Mouse (Mus musculus): ENCODE measurements around the gene Tmem251. TPM values are rescaled to one million over a fixed set of nuclear protein-coding genes. Genes with fewer than 3 reads are reported as not detected.

Gene Tmem251
- polyA plus RNA-seq, 1 experiment from 2014 or later, result 11.6 TPM

DNA sequence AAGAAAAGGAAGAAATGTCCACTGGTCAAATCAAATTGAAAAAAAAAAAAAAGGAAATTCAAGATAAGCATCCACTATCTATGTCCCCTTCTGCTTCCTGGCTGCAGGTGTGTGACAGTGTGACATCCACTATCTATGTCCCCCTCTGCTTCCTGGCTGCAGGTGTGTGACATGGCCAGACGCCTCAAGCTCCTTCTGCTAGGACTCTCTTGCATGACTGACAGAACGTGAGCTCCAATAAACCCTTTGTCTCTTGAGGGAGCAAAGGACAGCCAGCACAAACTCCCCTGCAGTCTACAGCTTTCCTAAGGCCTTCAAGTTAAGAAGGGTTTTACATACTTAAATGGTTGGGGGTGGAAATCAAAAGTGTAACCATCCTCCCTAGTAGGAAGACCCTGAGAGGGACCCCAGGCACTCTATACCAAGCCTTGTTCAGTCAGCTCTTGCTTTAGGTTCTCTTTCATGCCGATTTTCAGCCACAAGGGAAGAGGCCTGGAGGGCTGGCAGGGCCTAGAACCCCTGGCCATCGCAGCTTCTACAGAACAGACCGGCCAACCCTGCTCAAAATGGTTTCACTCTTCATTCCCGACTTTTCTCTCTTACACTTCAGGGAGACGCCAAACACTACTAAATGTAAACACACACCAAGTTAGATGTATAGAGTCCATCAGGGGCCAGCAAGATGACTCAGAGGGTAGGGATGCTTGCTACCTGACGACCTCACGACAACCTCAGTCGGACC is 28.7 kb upstream of the Tmem251 start:
- no peak for ATAC-seq (ENCODE audit: low FRiP score, low read depth)
- 82% methylated on average over 10 of the region's 10 CpGs for WGBS

GRCm38 (mm10) chr12:102719552-102720315 is 23.8 kb upstream of the Tmem251 start:
- no peaks in the 10 kb centered on the region for H3K36me3 ChIP-seq
- 33% methylated on average over 13 of the region's 13 CpGs for WGBS

More for the DNA sequence above, 28.7 kb upstream of the Tmem251 start:
- Histone ChIP-seq H3K27ac (no peak overlapping the region), H3K9ac (no peak overlapping the region), H3K36me3 (no peaks in the 10 kb centered on the region), H3K4me1 (no peaks in the 10 kb centered on the region), H3K27me3 (replicated peaks) (no peaks in the 10 kb centered on the region), H3K9me3 (no peaks in the 10 kb centered on the region), H3K4me3 (no peak overlapping the region), H3K4me2 (replicated peaks) (no peak overlapping the region)

GRCm38 (mm10) chr12:102722451-102722850 is 21.1 kb upstream of the Tmem251 start:
- no peak for ATAC-seq (ENCODE audit: low FRiP score, low read depth)
- H3K4me1 ChIP-seq, result no peaks in the 10 kb centered on the region
- no peaks in the 10 kb centered on the region for H3K27me3 ChIP-seq (replicated peaks)
- H3K9ac ChIP-seq, result no peak overlapping the region
- no peak overlapping the region for H3K27ac ChIP-seq
- no peaks in the 10 kb centered on the region for H3K9me3 ChIP-seq
- 52% methylated on average over 11 of the region's 11 CpGs for WGBS
- H3K36me3 ChIP-seq, result no peaks in the 10 kb centered on the region
- no peak overlapping the region for H3K4me2 ChIP-seq (replicated peaks)
- no peak overlapping the region for H3K4me3 ChIP-seq

More at GRCm38 (mm10) chr12:102719552-102720315, 23.8 kb upstream of the Tmem251 start:
- Histone ChIP-seq H3K27me3 (replicated peaks) (no peaks in the 10 kb centered on the region), H3K4me2 (replicated peaks) (no peak overlapping the region), H3K4me1 (no peaks in the 10 kb centered on the region), H3K27ac (no peak overlapping the region), H3K9me3 (no peaks in the 10 kb centered on the region), H3K4me3 (no peak overlapping the region), H3K9ac (no peak overlapping the region)
- peak; percentile 50; the same call in 1 of the 2 replicates for ATAC-seq (ENCODE audit: low FRiP score, low read depth)

- no peak for ATAC-seq (ENCODE audit: low FRiP score, low read depth)
- H3K4me1 ChIP-seq, result no peaks in the 10 kb centered on the region
- WGBS, result 75% methylated on average over 8 of the region's 8 CpGs
- no peaks in the 10 kb centered on the region for H3K9me3 ChIP-seq
- H3K4me2 ChIP-seq (replicated peaks), result no peak overlapping the region
- H3K9ac ChIP-seq, result no peak overlapping the region
- H3K27ac ChIP-seq, result no peak overlapping the region
- no peaks in the 10 kb centered on the region for H3K27me3 ChIP-seq (replicated peaks)
- H3K36me3 ChIP-seq, result no peaks in the 10 kb centered on the region
- no peak overlapping the region for H3K4me3 ChIP-seq
Observed at GRCm38 (mm10) chr12:102722966-102723365, 20.6 kb upstream of the Tmem251 start.

DNA sequence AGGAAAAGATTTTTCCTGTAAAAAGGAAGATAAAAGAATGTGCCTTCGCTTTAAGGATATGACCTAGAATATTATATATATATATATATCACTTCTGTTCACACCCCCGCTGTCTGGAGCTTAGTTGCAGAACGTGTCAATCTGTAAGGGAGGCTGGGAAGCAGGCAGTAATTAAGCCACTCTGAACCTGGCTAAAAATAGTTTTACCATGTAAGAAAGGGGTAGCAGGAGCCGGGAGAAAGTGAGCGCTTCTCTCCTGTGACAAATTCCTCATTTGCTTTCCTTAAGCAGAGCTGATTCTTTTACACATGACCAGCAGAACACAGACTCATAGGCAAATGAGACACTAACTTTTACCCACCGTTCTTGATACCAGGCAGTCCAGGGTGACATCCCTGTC is 19.7 kb upstream of the Tmem251 start:
- ATAC-seq (ENCODE audit: low FRiP score, low read depth), result no peak
- no peak overlapping the region for H3K4me2 ChIP-seq (replicated peaks)
- WGBS, result 84% methylated on average over 6 of the region's 6 CpGs

GRCm38 (mm10) chr12:102725146-102725545 is 18.4 kb upstream of the Tmem251 start:
- peaks cover 3% of the 10 kb centered on the region for H3K4me1 ChIP-seq
- H3K27ac ChIP-seq, result no peak overlapping the region
- H3K27me3 ChIP-seq (replicated peaks), result no peaks in the 10 kb centered on the region
- no peak overlapping the region for H3K4me2 ChIP-seq (replicated peaks)
- no peak overlapping the region for H3K9ac ChIP-seq
- H3K9me3 ChIP-seq, result no peaks in the 10 kb centered on the region
- no peaks in the 10 kb centered on the region for H3K36me3 ChIP-seq
- ATAC-seq (ENCODE audit: low FRiP score, low read depth), result no peak
- 97% methylated on average over 6 of the region's 6 CpGs for WGBS
- no peak overlapping the region for H3K4me3 ChIP-seq

More for the DNA sequence above, 19.7 kb upstream of the Tmem251 start:
- Histone ChIP-seq H3K9me3 (no peaks in the 10 kb centered on the region), H3K4me1 (no peaks in the 10 kb centered on the region), H3K36me3 (no peaks in the 10 kb centered on the region), H3K27ac (no peak overlapping the region), H3K4me3 (no peak overlapping the region), H3K27me3 (replicated peaks) (no peaks in the 10 kb centered on the region), H3K9ac (no peak overlapping the region)

- no peaks in the 10 kb centered on the region for H3K9me3 ChIP-seq
- no peak overlapping the region for H3K9ac ChIP-seq
- no peak overlapping the region for H3K27ac ChIP-seq
- 83% methylated on average over 7 of the region's 7 CpGs for WGBS
- H3K36me3 ChIP-seq, result no peaks in the 10 kb centered on the region
- no peak overlapping the region for H3K4me3 ChIP-seq
- no peak for ATAC-seq (ENCODE audit: low FRiP score, low read depth)
- H3K4me2 ChIP-seq (replicated peaks), result no peak overlapping the region
- peaks cover 7% of the 10 kb centered on the region for H3K4me1 ChIP-seq
- no peaks in the 10 kb centered on the region for H3K27me3 ChIP-seq (replicated peaks)
Observed at GRCm38 (mm10) chr12:102725761-102726175, 17.8 kb upstream of the Tmem251 start.

DNA sequence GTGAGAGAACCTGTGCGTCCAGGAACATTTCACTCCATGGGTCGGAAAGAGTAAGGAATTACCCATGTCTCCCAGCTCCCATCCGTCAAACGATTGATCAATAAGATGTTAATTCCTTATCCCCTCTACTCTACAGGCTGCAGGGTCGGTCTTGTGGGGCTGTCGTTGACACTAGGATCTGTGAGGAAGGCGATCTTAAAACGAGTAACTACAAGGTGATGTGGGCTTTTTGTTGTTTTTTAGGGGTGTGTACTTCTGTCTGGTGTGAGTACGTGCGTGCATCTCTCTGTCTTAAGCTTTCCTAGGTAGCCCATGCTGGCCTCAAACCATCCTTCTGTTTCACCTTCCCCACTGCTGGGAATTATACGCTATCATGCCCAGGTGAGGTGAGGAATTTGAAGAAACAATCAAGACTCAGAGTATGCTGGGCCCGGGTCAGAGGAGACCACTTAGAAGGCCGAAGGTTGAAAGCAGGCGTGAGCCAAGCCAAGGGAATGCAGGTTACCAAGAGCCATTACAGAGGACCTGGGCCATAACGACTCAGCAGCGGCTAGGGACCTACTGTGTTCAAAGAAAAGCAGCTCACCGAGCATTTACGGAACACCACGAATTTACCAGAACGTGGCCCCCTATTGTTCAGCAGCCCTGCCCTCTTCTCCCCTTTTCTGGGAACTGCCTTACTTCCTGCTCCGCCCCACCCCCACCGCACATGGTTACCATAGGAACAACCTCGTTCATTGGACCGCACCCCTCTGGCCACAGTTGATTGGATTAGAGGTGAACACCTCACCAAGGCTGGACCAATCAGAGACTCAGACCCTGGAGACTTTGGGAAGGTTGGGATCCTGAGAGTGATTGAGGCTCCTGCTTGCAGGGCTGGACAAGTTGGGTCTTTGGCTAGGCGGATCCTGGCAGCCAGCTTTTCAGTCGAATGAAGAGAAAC is 13.4 kb upstream of the Tmem251 start:
- peak overlapping the region; percentile 22; the same call in 1 of the 2 replicates for H3K4me3 ChIP-seq

GRCm38 (mm10) chr12:102730798-102731619 is 12.6 kb upstream of the Tmem251 start:
- ATAC-seq (ENCODE audit: low FRiP score, low read depth), result peak; percentile 67
- peak overlapping the region; percentile 21; the same call in 1 of the 2 replicates for H3K9ac ChIP-seq
- WGBS, result 11% methylated on average over 16 of the region's 16 CpGs

More for the DNA sequence above, 13.4 kb upstream of the Tmem251 start:
- 20% methylated on average over 26 of the region's 26 CpGs for WGBS
- Histone ChIP-seq H3K9ac (peak overlapping the region; percentile 21; the same call in 1 of the 2 replicates), H3K4me2 (replicated peaks) (peak overlapping the region; percentile 61), H3K36me3 (no peaks in the 10 kb centered on the region), H3K27me3 (replicated peaks) (no peaks in the 10 kb centered on the region), H3K4me1 (peaks cover 18% of the 10 kb centered on the region), H3K27ac (peak overlapping the region; percentile 82), H3K9me3 (no peaks in the 10 kb centered on the region)
- ATAC-seq (ENCODE audit: low FRiP score, low read depth), result peak; percentile 98

DNA sequence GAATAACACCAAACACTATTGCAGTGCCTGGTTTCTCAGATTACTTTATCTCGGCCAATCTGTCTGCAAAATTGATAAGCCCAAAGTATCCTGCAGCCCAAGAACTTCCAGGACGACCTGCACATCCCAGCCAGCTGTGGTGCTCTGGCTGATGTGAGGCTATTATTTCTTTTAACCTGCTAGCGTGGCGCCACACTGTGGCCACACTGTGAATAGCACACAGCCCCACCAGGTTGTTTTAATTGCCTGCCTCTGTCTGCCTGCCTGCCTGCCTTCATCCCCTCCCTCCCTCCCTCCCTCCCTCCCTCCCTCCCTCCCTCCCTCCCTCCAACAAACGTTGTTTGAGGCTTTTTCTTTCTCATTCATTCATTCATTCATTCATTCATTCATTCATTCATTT is 10.2 kb upstream of the Tmem251 start:
- Histone ChIP-seq H3K4me3 (no peak overlapping the region), H3K4me1 (peaks cover 18% of the 10 kb centered on the region), H3K27ac (no peak overlapping the region), H3K9ac (no peak overlapping the region), H3K36me3 (no peaks in the 10 kb centered on the region), H3K27me3 (replicated peaks) (no peaks in the 10 kb centered on the region), H3K9me3 (no peaks in the 10 kb centered on the region), H3K4me2 (replicated peaks) (no peak overlapping the region)
- ATAC-seq (ENCODE audit: low FRiP score, low read depth), result no peak
- WGBS, result 21% methylated on average over 4 of the region's 5 CpGs

More at GRCm38 (mm10) chr12:102730798-102731619, 12.6 kb upstream of the Tmem251 start:
- Histone ChIP-seq H3K27ac (peak overlapping the region; percentile 82), H3K9me3 (no peaks in the 10 kb centered on the region), H3K36me3 (no peaks in the 10 kb centered on the region), H3K4me1 (peaks cover 18% of the 10 kb centered on the region), H3K27me3 (replicated peaks) (no peaks in the 10 kb centered on the region), H3K4me3 (0 out of 2 replicates have a peak overlapping the region, but pooled peaks have one; percentile 7), H3K4me2 (replicated peaks) (peak overlapping the region; percentile 61)

DNA sequence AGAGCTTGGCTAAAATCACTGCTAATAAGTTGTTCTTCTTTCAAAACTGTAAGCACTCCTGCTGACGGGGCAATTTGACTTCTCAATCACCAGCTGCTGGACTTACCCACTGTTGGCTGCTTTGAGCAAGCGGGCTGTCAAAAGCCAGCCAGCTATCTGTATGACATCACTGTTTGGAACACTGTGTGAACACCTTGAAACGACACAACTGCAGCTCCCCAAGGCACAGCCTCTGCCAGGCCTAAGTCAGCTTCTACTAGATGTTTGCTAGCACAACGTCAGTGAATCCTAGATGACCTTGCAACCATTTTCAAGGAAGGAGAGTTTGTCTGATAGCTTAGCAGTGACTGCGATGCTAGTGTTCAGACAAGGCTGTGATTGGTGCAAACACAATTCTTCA is 4.5 kb upstream of the Tmem251 start:
- H3K36me3 ChIP-seq, result no peaks in the 10 kb centered on the region
- WGBS, result 84% methylated on average over 5 of the region's 5 CpGs
- no peaks in the 10 kb centered on the region for H3K9me3 ChIP-seq
- H3K4me1 ChIP-seq, result peaks cover 12% of the 10 kb centered on the region
- no peak overlapping the region for H3K9ac ChIP-seq
- H3K4me3 ChIP-seq, result no peak overlapping the region
- no peak for ATAC-seq (ENCODE audit: low FRiP score, low read depth)
- no peak overlapping the region for H3K4me2 ChIP-seq (replicated peaks)
- no peak overlapping the region for H3K27ac ChIP-seq
- no peaks in the 10 kb centered on the region for H3K27me3 ChIP-seq (replicated peaks)
